Mouse (Mus musculus) ES-E14 (cell line): ENCODE results near the gene Amh. TPM values are rescaled to one million over a fixed set of nuclear protein-coding genes. Genes with fewer than 3 reads are reported as not detected.

Experiments used
- DNase-seq: peaks from one replicate; pipeline ENCODE4 v3.0.0-alpha.2; 2013; ENCODE audit warnings: low read depth, low spot score
- H3K27ac ChIP-seq: 2 replicates; pipeline ENCODE4 v1.5.1; 2012; ENCODE audit warnings: low read depth, mild to moderate bottlenecking, low read length, moderate library complexity, mixed read lengths; ENCODE audit not compliant: poor library complexity, insufficient read depth, severe bottlenecking
- H3K36me3 ChIP-seq: 2 replicates; pipeline ENCODE4 v1.6.1; 2012; ENCODE audit warnings: mild to moderate bottlenecking, low read length, moderate library complexity, mixed read lengths; ENCODE audit not compliant: control insufficient read depth, poor library complexity, insufficient read depth, severe bottlenecking
- H3K4me1 ChIP-seq, 2 experiments: fragments of 150-350 bp in 1 of 2; sonication (generic) in 1 of 2; 2 replicates each; pipeline ENCODE4 v1.6.1; 2012; ENCODE audit warnings: low read length in 2 of 2, mild to moderate bottlenecking in 1 of 2, mixed read lengths in 1 of 2; ENCODE audit not compliant: control insufficient read depth in 2 of 2, insufficient read depth in 2 of 2, poor library complexity in 1 of 2
- H3K4me3 ChIP-seq, 2 experiments: fragments of 150-350 bp in 1 of 2; sonication (generic) in 1 of 2; 2 replicates each; pipeline ENCODE4 v1.5.1; 2012; ENCODE audit warnings: low read length in 2 of 2, low read depth in 1 of 2, mild to moderate bottlenecking in 1 of 2, mixed read lengths in 1 of 2; ENCODE audit not compliant: insufficient read depth in 1 of 2, poor library complexity in 1 of 2, severe bottlenecking in 1 of 2
- H3K9ac ChIP-seq: 2 replicates; pipeline ENCODE4 v1.6.1; 2012; ENCODE audit warnings: low read depth, mild to moderate bottlenecking, low read length, mixed read lengths; ENCODE audit not compliant: poor library complexity, insufficient read depth, severe bottlenecking
- H3K9me3 ChIP-seq: fragments of 150-350 bp; sonication (generic); 2 replicates; pipeline ENCODE4 v1.6.1; 2012; ENCODE audit warnings: low read depth, mild to moderate bottlenecking, low read length; ENCODE audit not compliant: control insufficient read depth, insufficient read depth
- CHD2 ChIP-seq: IDR thresholded peaks from 2 replicates; pipeline ENCODE4 v1.6.1; 2014; ENCODE audit warnings: mild to moderate bottlenecking, low read depth, low read length, inconsistent platforms
- HCFC1 ChIP-seq: IDR thresholded peaks from 2 replicates; pipeline ENCODE4 v1.6.1; 2012; ENCODE audit warnings: low read length, inconsistent platforms, borderline replicate concordance; ENCODE audit not compliant: insufficient read depth
- MAFK ChIP-seq: IDR thresholded peaks from 2 replicates; pipeline ENCODE4 v1.6.1; 2014; ENCODE audit warnings: mild to moderate bottlenecking, low read depth, low read length, inconsistent platforms; ENCODE audit not compliant: insufficient read depth
- ZC3H11A ChIP-seq: IDR thresholded peaks from 2 replicates; pipeline ENCODE4 v1.6.1; 2012; ENCODE audit warnings: low read depth, mild to moderate bottlenecking, inconsistent platforms, low read length, borderline replicate concordance
- ZNF384 ChIP-seq: IDR thresholded peaks from 2 replicates; pipeline ENCODE4 v1.6.1; 2012; ENCODE audit warnings: low read depth, low read length, inconsistent platforms
- in situ Hi-C, 2 experiments: fragments of 600-800 bp; cut with MboI; formaldehyde crosslinking; loops; one replicate each; pipeline ENCODE4 v1.15.1; 2025; ENCODE audit warnings: low sequenced_read_pairs in 2 of 2, inconsistent platforms in 1 of 2; ENCODE audit not compliant: unreplicated experiment in 2 of 2
- total RNA-seq: library from RNA; depleted of rRNA; stranded (reverse); fragments of 300-350 nt; gene quantifications from 2 replicates; pipeline ENCODE4 v1.2.3, GENCODE M21; 2012

Gene Amh
- total RNA-seq, 1 experiment, result 1.0 TPM

GRCm38 (mm10) chr10:80802996-80803395 lies 2.0 kb upstream of the Amh start:
- in situ Hi-C loops, result no loop called here
- Histone ChIP-seq H3K9ac (no peak overlapping the region), H3K27ac (no peak overlapping the region), H3K4me1 (peaks cover 2 to 14% of the 10 kb centered on the region in 2 experiments; a peak in 3 of 4 replicates), H3K36me3 (peaks cover 50% of the 10 kb centered on the region), H3K9me3 (no peaks in the 10 kb centered on the region), H3K4me3 (no peak overlapping the region)
- no peak for TF ChIP-seq ZNF384
- TF ChIP-seq HCFC1, result no peak
- no peak for TF ChIP-seq CHD2
- no peak for TF ChIP-seq MAFK
- no peak for TF ChIP-seq ZC3H11A
- no peak for DNase-seq

DNA sequence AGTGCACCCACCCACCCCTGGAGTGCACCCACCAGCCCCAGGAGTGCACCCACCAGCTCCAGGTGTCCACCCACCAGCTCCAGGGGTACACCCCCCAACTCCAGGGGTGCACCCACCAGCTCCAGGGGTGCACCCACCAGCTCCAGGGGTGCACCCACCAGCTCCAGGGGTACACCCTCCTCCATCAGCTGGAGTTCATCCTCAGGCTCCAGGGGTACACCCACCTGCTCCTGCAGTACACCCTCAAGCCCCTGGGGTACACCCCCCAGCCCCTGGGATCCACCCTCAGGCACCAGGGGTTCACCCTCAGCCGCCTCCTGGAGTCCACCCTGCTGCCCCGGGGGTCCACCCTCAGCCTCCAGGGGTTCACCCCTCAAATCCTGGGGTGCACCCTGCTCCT lies 703 bp upstream of the Amh start:
- Histone ChIP-seq H3K36me3 (peaks cover 50% of the 10 kb centered on the region), H3K4me1 (peaks cover 10 to 20% of the 10 kb centered on the region in 2 experiments; a peak in 3 of 4 replicates), H3K27ac (no peak overlapping the region), H3K9ac (no peak overlapping the region), H3K4me3 (no peak overlapping the region), H3K9me3 (no peaks in the 10 kb centered on the region)
- in situ Hi-C loops, result no loop called here
- TF ChIP-seq HCFC1, result no peak
- no peak for TF ChIP-seq ZC3H11A
- no peak for TF ChIP-seq ZNF384
- no peak for TF ChIP-seq MAFK
- TF ChIP-seq CHD2, result no peak
- no peak for DNase-seq

DNA sequence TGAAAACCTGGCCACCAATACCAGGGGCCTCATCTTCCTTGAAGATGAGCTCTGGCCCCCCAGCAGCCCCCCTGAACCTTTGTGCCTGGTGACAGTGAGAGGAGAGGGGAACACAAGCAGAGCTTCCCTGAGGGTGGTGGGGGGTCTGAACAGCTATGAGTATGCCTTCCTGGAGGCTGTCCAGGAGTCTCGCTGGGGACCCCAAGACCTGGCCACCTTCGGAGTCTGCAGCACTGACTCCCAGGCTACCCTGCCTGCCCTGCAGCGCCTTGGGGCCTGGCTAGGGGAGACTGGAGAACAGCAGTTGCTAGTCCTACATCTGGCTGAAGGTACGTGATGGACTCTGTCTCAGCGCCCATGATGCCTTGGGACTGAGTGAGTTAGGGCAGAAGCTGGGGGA lies 279 bp downstream of the Amh start:
- TF ChIP-seq ZNF384, result no peak
- TF ChIP-seq ZC3H11A, result no peak
- no peak for TF ChIP-seq MAFK
- TF ChIP-seq CHD2, result no peak
- no peak for TF ChIP-seq HCFC1
- no peak overlapping the region for H3K27ac ChIP-seq
- no peak for DNase-seq
- H3K4me1 ChIP-seq, result peaks cover 10 to 22% of the 10 kb centered on the region in 2 experiments; a peak in 3 of 4 replicates
- H3K4me3 ChIP-seq, result no peak overlapping the region
- in situ Hi-C loops, result no loop called here
- no peaks in the 10 kb centered on the region for H3K9me3 ChIP-seq
- no peak overlapping the region for H3K9ac ChIP-seq
- H3K36me3 ChIP-seq, result peaks cover 46% of the 10 kb centered on the region

DNA sequence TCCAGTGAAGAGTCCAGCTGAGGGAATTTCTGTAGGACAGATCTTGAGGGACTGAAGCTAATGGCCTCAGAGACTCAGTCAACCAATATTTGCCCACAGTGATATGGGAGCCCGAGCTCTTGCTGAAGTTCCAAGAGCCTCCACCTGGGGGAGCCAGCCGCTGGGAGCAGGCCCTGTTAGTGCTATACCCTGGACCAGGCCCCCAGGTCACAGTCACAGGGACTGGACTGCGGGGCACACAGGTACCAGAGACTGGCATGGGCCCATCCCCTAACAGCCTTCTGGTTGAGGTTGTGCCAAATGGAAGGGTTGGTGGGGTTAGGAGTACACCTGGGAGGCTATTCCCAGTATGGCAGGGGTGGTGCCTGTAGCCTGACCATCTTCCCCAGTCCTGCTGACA lies 882 bp downstream of the Amh start:
- in situ Hi-C loops, result no loop called here
- TF ChIP-seq ZNF384, result no peak
- TF ChIP-seq MAFK, result no peak
- TF ChIP-seq ZC3H11A, result no peak
- TF ChIP-seq HCFC1, result no peak
- TF ChIP-seq CHD2, result no peak
- Histone ChIP-seq H3K4me3 (no peak overlapping the region), H3K9ac (no peak overlapping the region), H3K9me3 (no peaks in the 10 kb centered on the region), H3K36me3 (peaks cover 45% of the 10 kb centered on the region), H3K27ac (no peak overlapping the region), H3K4me1 (peaks cover 10 to 22% of the 10 kb centered on the region in 2 experiments; a peak in 3 of 4 replicates)
- peak; percentile 56 for DNase-seq
